Mouse (Mus musculus): ENCODE data around the gene Tmprss11f.
"Not testable (repeated sequence)": the region's sequence is repeated elsewhere in the genome, so short reads cannot be mapped to it uniquely, and the experiment has no call there.

Tmprss11f gene

GRCm38 (mm10) chr5:86632324-86632723, at the start of gene Tmprss11f:
TSS of gene Tmprss11f (minus strand) at chr5:86632424.
- DNase-seq (ENCODE audit: low read depth, low spot score) = no peak

GRCm38 (mm10) chr5:86676262-86676661, 44.0 kb upstream of the Tmprss11f start, which contains the start of gene Tmprss11b:
TSS of gene Tmprss11b (minus strand) at chr5:86676362.
- DNase-seq (ENCODE audit: low read depth, low spot score) = no peak

- DNase-seq (ENCODE audit: low read depth, low spot score) = peak; percentile 61
Measured at GRCm38 (mm10) chr5:86649185-86649584, 17.0 kb upstream of the Tmprss11f start.

- no peak for DNase-seq (ENCODE audit: low read depth, low spot score)
Measured at GRCm38 (mm10) chr5:86640795-86641194, 8.6 kb upstream of the Tmprss11f start.

GRCm38 (mm10) chr5:86630700-86631099, 1.5 kb downstream of the Tmprss11f start:
- peak; percentile 14 for DNase-seq (ENCODE audit: low read depth, low spot score)

- DNase-seq (ENCODE audit: low read depth, low spot score) = no peak
Measured at GRCm38 (mm10) chr5:86621778-86622177, 10.4 kb downstream of the Tmprss11f start.

GRCm38 (mm10) chr5:86585896-86586295, 46.3 kb downstream of the Tmprss11f start:
- DNase-seq (ENCODE audit: low read depth, low spot score) = no peak

GRCm38 (mm10) chr5:86582618-86583017, 49.6 kb downstream of the Tmprss11f start:
- DNase-seq (ENCODE audit: low read depth, low spot score) = no peak

GRCm38 (mm10) chr5:86581998-86582397, 50.2 kb downstream of the Tmprss11f start:
- no peak for DNase-seq (ENCODE audit: low read depth, low spot score)

GRCm38 (mm10) chr5:86578761-86579160, 53.5 kb downstream of the Tmprss11f start:
- DNase-seq (ENCODE audit: low read depth, low spot score) = not testable (repeated sequence)

- no peak for DNase-seq (ENCODE audit: low read depth, low spot score)
Measured at GRCm38 (mm10) chr5:86546693-86547092, 85.5 kb downstream of the Tmprss11f start.

GRCm38 (mm10) chr5:86540601-86541000, 91.6 kb downstream of the Tmprss11f start:
- DNase-seq (ENCODE audit: low read depth, low spot score) = no peak

- peak; percentile 2 for DNase-seq (ENCODE audit: low read depth, low spot score)
Measured at GRCm38 (mm10) chr5:86528725-86529124, 103.5 kb downstream of the Tmprss11f start.

GRCm38 (mm10) chr5:86518500-86518899, 113.7 kb downstream of the Tmprss11f start, which contains the start of gene Tmprss11g:
TSS of gene Tmprss11g (minus strand) at chr5:86518600.
- DNase-seq (ENCODE audit: low read depth, low spot score) = no peak

GRCm38 (mm10) chr5:86511538-86511937, 120.7 kb downstream of the Tmprss11f start:
- peak; percentile 6 for DNase-seq (ENCODE audit: low read depth, low spot score)

GRCm38 (mm10) chr5:86493453-86493852, 138.8 kb downstream of the Tmprss11f start:
- peak; percentile 66 for DNase-seq (ENCODE audit: low read depth, low spot score)

GRCm38 (mm10) chr5:86482562-86482961, 149.7 kb downstream of the Tmprss11f start:
- peak; percentile 6 for DNase-seq (ENCODE audit: low read depth, low spot score)

- DNase-seq (ENCODE audit: low read depth, low spot score) = no peak
Measured at GRCm38 (mm10) chr5:86482031-86482430, 150.2 kb downstream of the Tmprss11f start.

GRCm38 (mm10) chr5:86473859-86474258, 158.4 kb downstream of the Tmprss11f start:
- no peak for DNase-seq (ENCODE audit: low read depth, low spot score)
